In genomic region chr2:131514055-131514621, GRCm38 (mm10) we compare ENCODE assay signal across 12 mouse cellular contexts. TPM values are rescaled to one million over a fixed set of nuclear protein-coding genes. Genes with fewer than 3 reads are reported as not detected.
DNase-seq lines count a peak whose midpoint lies in the region; ATAC-seq and TF ChIP-seq lines count a peak whose summit lies in the region.
"Had no signal": no experiment of that assay in that cellular context is flagged by ENCODE, and none has a peak within 500 bp of the region (broad histone marks: within the 10 kb centered on the region; RNA-seq: fewer than 3 reads in every experiment).

No protein-coding gene starts in this region.

- TF ChIP-seq CTCF in lung, postnatal 0 days (IDR thresholded peaks at IDR 0.05): peak; percentile 27

- no peak for TF ChIP-seq EP300 in lung, postnatal 0 days (IDR thresholded peaks at IDR 0.05)

- no peaks in the 10 kb centered on the region for H3K9me3 ChIP-seq in heart, embryonic 10.5 days
- no peaks in the 10 kb centered on the region for H3K9me3 ChIP-seq in lung, postnatal 0 days (ENCODE audit: low read length)
- no peaks in the 10 kb centered on the region for H3K9me3 ChIP-seq in heart, embryonic 14.5 days (ENCODE audit: control insufficient read depth, low read length)
- H3K9me3 ChIP-seq: liver, embryonic 15.5 days; midbrain, embryonic 10.5 days had no signal

- no peak overlapping the region for H3K4me2 ChIP-seq in lung, postnatal 0 days (replicated peaks; ENCODE audit: low read depth, low read length)
- peak overlapping the region; percentile 52 for H3K4me2 ChIP-seq in heart, embryonic 14.5 days (ENCODE audit: low read length)
- H3K4me2 ChIP-seq: liver, embryonic 15.5 days had no signal

- H3K27ac ChIP-seq in heart, embryonic 10.5 days: peak overlapping the region; percentile 82
- no peak overlapping the region for H3K27ac ChIP-seq in lung, postnatal 0 days (ENCODE audit: low read length)
- peak overlapping the region; percentile 86 to 88 for H3K27ac ChIP-seq in heart, embryonic 14.5 days (replicated peaks in 1 of 2; ENCODE audit: control insufficient read depth in 1 of 2, insufficient read depth in 1 of 2, low read depth in 2 of 2, low read length in 2 of 2)
- H3K27ac ChIP-seq: liver, embryonic 15.5 days; midbrain, embryonic 10.5 days had no signal

- H3K4me1 ChIP-seq in heart, embryonic 10.5 days: peaks cover 61% of the 10 kb centered on the region
- peaks cover 4% of the 10 kb centered on the region; the same call in 1 of the 2 replicates for H3K4me1 ChIP-seq in lung, postnatal 0 days (ENCODE audit: insufficient read depth, low read depth, low read length)
- peaks cover 23 to 50% of the 10 kb centered on the region in 2 experiments for H3K4me1 ChIP-seq in heart, embryonic 14.5 days (ENCODE audit: control insufficient read depth in 2 of 2, insufficient read depth in 2 of 2, low read length in 2 of 2)

- ATAC-seq in lung, postnatal 0 days: no peak
- peak; percentile 36; the same call in 1 of the 2 replicates for ATAC-seq in heart, embryonic 14.5 days (ENCODE audit: insufficient number of reproducible peaks, insufficient read depth, low FRiP score, low read depth)
- peak; percentile 30 for ATAC-seq in megakaryocyte progenitor cell, adult 5-6 weeks (replicated peaks; ENCODE audit: poor library complexity)
- ATAC-seq: inflammation-experienced regulatory T-cells, adult 6 months had no signal

- no peak overlapping the region for H3K9ac ChIP-seq in lung, postnatal 0 days (replicated peaks; ENCODE audit: low read depth)
- H3K9ac ChIP-seq in heart, embryonic 14.5 days (ENCODE audit: low read length): peak overlapping the region; percentile 14
- H3K9ac ChIP-seq: liver, embryonic 15.5 days had no signal

- H3K4me3 ChIP-seq in heart, embryonic 10.5 days: peak overlapping the region; percentile 36; the same call in 1 of the 2 replicates
- no peak overlapping the region for H3K4me3 ChIP-seq in lung, postnatal 0 days (ENCODE audit: low read depth, low read length)
- 0 out of 4 replicates have a peak overlapping the region, but pooled peaks of 1 of the 2 experiments have one; percentile 6 for H3K4me3 ChIP-seq in heart, embryonic 14.5 days (ENCODE audit: control insufficient read depth in 1 of 2, insufficient read depth in 1 of 2, low read depth in 1 of 2, low read length in 2 of 2)
- H3K4me3 ChIP-seq: liver, embryonic 15.5 days; midbrain, embryonic 10.5 days had no signal

- peaks cover 5% of the 10 kb centered on the region; the same call in 1 of the 2 replicates for H3K36me3 ChIP-seq in heart, embryonic 10.5 days
- H3K36me3 ChIP-seq in lung, postnatal 0 days (ENCODE audit: insufficient read depth, low read length): no peaks in the 10 kb centered on the region
- H3K36me3 ChIP-seq in heart, embryonic 14.5 days (ENCODE audit: control insufficient read depth, insufficient read depth, low read length): peaks cover 13% of the 10 kb centered on the region; the same call in 1 of the 2 replicates

- intact Hi-C loops in heart, postnatal 36 days (cut with DNase I): loop anchor here (5.0 to 10.0 kb wide), 3 partner anchors 162 to 549 kb away; partner anchors contain the start of gene Rnf24

- 36% methylated on average over 4 of the region's 4 CpGs for WGBS in heart, embryonic 10.5 days
- WGBS in lung, postnatal 0 days: 83% methylated on average over 4 of the region's 4 CpGs
- 43% methylated on average over 4 of the region's 4 CpGs for WGBS in heart, embryonic 14.5 days

- H3K27me3 ChIP-seq in heart, embryonic 10.5 days (ENCODE audit: insufficient read depth, poor library complexity, severe bottlenecking): no peaks in the 10 kb centered on the region
- no peaks in the 10 kb centered on the region for H3K27me3 ChIP-seq in lung, postnatal 0 days (replicated peaks; ENCODE audit: insufficient read depth, low read length)
- H3K27me3 ChIP-seq in heart, embryonic 14.5 days (ENCODE audit: control insufficient read depth, insufficient read depth, low read length): no peaks in the 10 kb centered on the region
- H3K27me3 ChIP-seq: liver, embryonic 15.5 days had no signal

- DNase-seq in heart, embryonic 10.5 days (ENCODE audit: low spot score): no peak
- no peak for DNase-seq in heart, postnatal 36 days
- DNase-seq in lung, postnatal 0 days (ENCODE audit: low spot score): no peak
- DNase-seq in lung, postnatal 4 days: no peak
- DNase-seq in urinary bladder, postnatal 10 days (ENCODE audit: low spot score): no peak
- DNase-seq in thymus, postnatal 36 days: no peak
- DNase-seq: adrenal gland, adult 8-10 months had no signal

RNA-seq across cellular contexts. Expression of gene Smox, which starts 22.8 kb away (rescaled TPM):
- polyA plus RNA-seq in heart, embryonic 10.5 days (2016; fragmentation: Nextera tagmentation; extraction: Ambion mirVana): 26.1 and 28.0 TPM in 2 replicates
- 10 to 100 TPM; 21.4 to 22.2 TPM for total RNA-seq in heart, postnatal 36 days (2021)
- polyA plus RNA-seq in lung, postnatal 0 days (2015; fragmentation: Nextera tagmentation; extraction: Ambion mirVana): 31.0 and 31.1 TPM in 2 replicates
- 17.7 and 19.4 TPM in 2 replicates for polyA plus RNA-seq in heart, embryonic 14.5 days (2014; fragmentation: Nextera tagmentation; extraction: Ambion mirVana)
- 4.6 and 5.7 TPM in 2 replicates for total RNA-seq in megakaryocyte progenitor cell, adult 5-6 weeks (2015)
- 7.8 and 8.7 TPM in 2 replicates for total RNA-seq in megakaryocyte progenitor cell, adult 5-6 weeks (2017)

RNA-seq across cellular contexts. Expression of gene Adra1d, which starts 47.9 kb away (rescaled TPM):
- 0.21 and 0.59 TPM in 2 replicates for polyA plus RNA-seq in heart, embryonic 10.5 days (2016; fragmentation: Nextera tagmentation; extraction: Ambion mirVana)
- total RNA-seq in heart, postnatal 36 days (2021): 1 to 10 TPM; 3.3 to 3.8 TPM
- 1.6 and 2.4 TPM in 2 replicates for polyA plus RNA-seq in lung, postnatal 0 days (2015; fragmentation: Nextera tagmentation; extraction: Ambion mirVana)
- polyA plus RNA-seq in heart, embryonic 14.5 days (2014; fragmentation: Nextera tagmentation; extraction: Ambion mirVana): 1.1 TPM in 2 replicates
- total RNA-seq in megakaryocyte progenitor cell, adult 5-6 weeks (2015): not detected in 2 replicates
- not detected in 2 replicates for total RNA-seq in megakaryocyte progenitor cell, adult 5-6 weeks (2017)
- polyA plus RNA-seq: inflammation-experienced regulatory T-cells, adult 6 months had no signal
